Mouse (Mus musculus): ENCODE measurements around the gene Gm10638. TPM values are rescaled to one million over a fixed set of nuclear protein-coding genes. Genes with fewer than 3 reads are reported as not detected.

Gene Gm10638
- polyA plus RNA-seq (2014; fragmentation: Illumina TruSeq; extraction: RNeasy Lipid Tissue Mini Kit (QIAGEN cat#74804); ENCODE audit: low read depth, low replicate concordance): not detected

GRCm38 (mm10) chr8:86745221-86745934, at the start of gene Gm10638, which contains the start of gene Siah1a:
Gene Gm10638, plus strand, starts transcription at chr8:86745699.
Gene Siah1a, minus strand, starts transcription at chr8:86745934.

Other genes starting within 250 kb of the Gm10638 start
- gene Abcc12, start 165.0 kb upstream of the Gm10638 start, polyA plus RNA-seq (2014; fragmentation: Illumina TruSeq; extraction: RNeasy Lipid Tissue Mini Kit (QIAGEN cat#74804); ENCODE audit: low read depth, low replicate concordance): not detected
- gene Lonp2, start 121.7 kb upstream of the Gm10638 start, polyA plus RNA-seq (2014; fragmentation: Illumina TruSeq; extraction: RNeasy Lipid Tissue Mini Kit (QIAGEN cat#74804); ENCODE audit: low read depth, low replicate concordance): 257 TPM
- gene Siah1a, start 235 bp downstream of the Gm10638 start, polyA plus RNA-seq (2014; fragmentation: Illumina TruSeq; extraction: RNeasy Lipid Tissue Mini Kit (QIAGEN cat#74804); ENCODE audit: low read depth, low replicate concordance): 10.4 TPM
- gene N4bp1, start 139.6 kb downstream of the Gm10638 start, polyA plus RNA-seq (2014; fragmentation: Illumina TruSeq; extraction: RNeasy Lipid Tissue Mini Kit (QIAGEN cat#74804); ENCODE audit: low read depth, low replicate concordance): 5.5 TPM

All from liver, adult 10 weeks (tissue).